Mouse (Mus musculus) lung, postnatal 0 days (tissue): ENCODE measurements around the gene Homer1. TPM values are rescaled to one million over a fixed set of nuclear protein-coding genes. Genes with fewer than 3 reads are reported as not detected.

ENCODE experiments used
- ATAC-seq: fragments of 200-750 bp; cut with Nextera tagmentation; 2 replicates; pipeline ENCODE4 v1.8.0; 2017; ENCODE audit warnings: moderate library complexity
- DNase-seq: peaks from one replicate; pipeline ENCODE4 v3.0.0-alpha.2; 2016; ENCODE audit warnings: low spot score
- H3K27ac ChIP-seq: fragments of 300-500 bp; sonication (generic); 2 replicates; pipeline ENCODE4 v1.5.1; 2014; ENCODE audit warnings: antibody characterized with exemption, mild to moderate bottlenecking, low read length, mixed read lengths
- H3K27me3 ChIP-seq: fragments of 300-500 bp; sonication (generic); replicated peaks from 2 replicates; pipeline ENCODE4 v1.6.1; 2014; ENCODE audit warnings: low read length, mixed read lengths; ENCODE audit not compliant: insufficient read depth
- H3K36me3 ChIP-seq: fragments of 300-500 bp; sonication (generic); 2 replicates; pipeline ENCODE4 v1.6.1; 2014; ENCODE audit warnings: low read length, mixed read lengths; ENCODE audit not compliant: insufficient read depth
- H3K4me1 ChIP-seq: fragments of 300-500 bp; sonication (generic); 2 replicates; pipeline ENCODE4 v1.6.1; 2014; ENCODE audit warnings: antibody characterized with exemption, low read depth, low read length, mixed read lengths; ENCODE audit not compliant: insufficient read depth
- H3K4me2 ChIP-seq: fragments of 300-500 bp; sonication (generic); replicated peaks from 2 replicates; pipeline ENCODE4 v1.6.1; 2014; ENCODE audit warnings: low read depth, mild to moderate bottlenecking, low read length, moderate library complexity, mixed read lengths
- H3K4me3 ChIP-seq: fragments of 300-500 bp; sonication (generic); 2 replicates; pipeline ENCODE4 v1.5.1; 2014; ENCODE audit warnings: low read depth, low read length
- H3K9ac ChIP-seq: fragments of 300-500 bp; sonication (generic); replicated peaks from 2 replicates; pipeline ENCODE4 v1.6.1; 2014; ENCODE audit warnings: low read depth, mild to moderate bottlenecking
- H3K9me3 ChIP-seq: fragments of 300-500 bp; sonication (generic); 2 replicates; pipeline ENCODE4 v1.6.1; 2016; ENCODE audit warnings: low read length, mixed read lengths
- CTCF ChIP-seq: IDR thresholded peaks from 2 replicates; pipeline ENCODE4 v1.5.1; 2016; ENCODE audit warnings: antibody characterized with exemption, mild to moderate bottlenecking
- EP300 ChIP-seq: IDR thresholded peaks from 2 replicates; pipeline ENCODE4 v1.6.1; 2016; ENCODE audit warnings: antibody characterized with exemption, mild to moderate bottlenecking, control low read depth
- WGBS: fragments of 180-500 bp; shearing (Covaris S2); extraction: QIAGEN DNeasy Blood & Tissue Kit; methylation state at CpG from one replicate; pipeline ENCODE4 v1.1.7; 2014; 5-methylcytosine and 5-hydroxymethylcytosine counted together
- polyA plus RNA-seq: library from polyadenylated mRNA; unstranded; fragments of >200 nt; fragmentation: Nextera tagmentation; extraction: Ambion mirVana; gene quantifications from 2 replicates; pipeline ENCODE4 v1.2.1, GENCODE M21; 2015

Gene Homer1
- polyA plus RNA-seq, 1 experiment from 2014 or later = 2.3 TPM

- H3K4me1 ChIP-seq = no peaks in the 10 kb centered on the region
- H3K4me2 ChIP-seq = no peak overlapping the region
- H3K4me3 ChIP-seq = no peak overlapping the region
- no peaks in the 10 kb centered on the region for H3K27me3 ChIP-seq
- H3K9me3 ChIP-seq = no peaks in the 10 kb centered on the region
- no peaks in the 10 kb centered on the region for H3K36me3 ChIP-seq
- DNase-seq (no peak), ATAC-seq (no peak)
- no peak overlapping the region for H3K9ac ChIP-seq
- TF ChIP-seq CTCF (no peak), EP300 (no peak)
- WGBS = 86% methylated on average over 5 of the region's 5 CpGs
- no peak overlapping the region for H3K27ac ChIP-seq
These were observed 128.8 kb downstream of the Homer1 start for GRCm38 (mm10) chr13:93427920-93428876.

GRCm38 (mm10) chr13:93429205-93429604, 129.8 kb downstream of the Homer1 start:
- Histone ChIP-seq H3K9ac (no peak overlapping the region), H3K4me1 (no peaks in the 10 kb centered on the region), H3K27ac (no peak overlapping the region), H3K4me3 (no peak overlapping the region), H3K27me3 (no peaks in the 10 kb centered on the region), H3K4me2 (no peak overlapping the region), H3K9me3 (no peaks in the 10 kb centered on the region), H3K36me3 (no peaks in the 10 kb centered on the region; the same call in 1 of the 2 replicates)
- no peak for ATAC-seq
- 97% methylated on average over 1 of the region's 1 CpGs for WGBS
- no peak for DNase-seq
- TF ChIP-seq CTCF (no peak), EP300 (no peak)

DNA sequence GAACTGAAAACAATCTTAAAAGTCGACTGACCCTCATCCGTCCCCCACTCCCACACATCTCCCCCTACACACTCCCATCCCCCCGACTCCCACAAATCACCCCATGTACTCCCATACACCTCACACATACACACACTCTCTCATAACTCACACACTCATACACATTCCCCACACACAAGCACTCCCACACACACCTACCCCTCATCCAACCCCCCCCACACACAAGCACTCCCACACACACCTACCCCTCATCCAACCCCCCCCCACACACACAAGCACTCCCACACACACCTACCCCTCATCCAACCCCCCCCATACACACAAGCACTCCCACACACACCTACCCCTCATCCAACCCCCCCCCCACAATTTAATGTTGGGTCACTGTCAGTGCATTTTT, 140.7 kb downstream of the Homer1 start:
- Histone ChIP-seq H3K36me3 (peaks cover 8% of the 10 kb centered on the region; the same call in 1 of the 2 replicates), H3K9ac (no peak overlapping the region), H3K4me2 (no peak overlapping the region), H3K27me3 (no peaks in the 10 kb centered on the region), H3K4me1 (no peaks in the 10 kb centered on the region), H3K4me3 (no peak overlapping the region), H3K27ac (no peak overlapping the region), H3K9me3 (no peaks in the 10 kb centered on the region)
- WGBS = 94% methylated on average over 3 of the region's 3 CpGs
- DNase-seq (no peak), ATAC-seq (no peak)
- TF ChIP-seq EP300 (no peak), CTCF (no peak)

GRCm38 (mm10) chr13:93453275-93453674, 153.8 kb downstream of the Homer1 start:
- Histone ChIP-seq H3K4me3 (no peak overlapping the region), H3K9ac (no peak overlapping the region), H3K4me1 (no peaks in the 10 kb centered on the region), H3K4me2 (no peak overlapping the region), H3K27ac (no peak overlapping the region), H3K27me3 (no peaks in the 10 kb centered on the region), H3K36me3 (peaks cover 14% of the 10 kb centered on the region), H3K9me3 (no peaks in the 10 kb centered on the region)
- WGBS = 92% methylated on average over 6 of the region's 6 CpGs
- no peak for TF ChIP-seq CTCF
- DNase-seq = no peak
- ATAC-seq = no peak

Other genes starting within 250 kb of the Homer1 start
- gene Cmya5, start 154.9 kb upstream of the Homer1 start, polyA plus RNA-seq = 0.30 and 0.32 TPM in 2 replicates
- 34.4 and 35.2 TPM in 2 replicates for gene Tent2, start 107.2 kb upstream of the Homer1 start, polyA plus RNA-seq
- 8.3 and 9.3 TPM in 2 replicates for gene Jmy, start 200.2 kb downstream of the Homer1 start, polyA plus RNA-seq